Mouse (Mus musculus) cerebellum, adult (tissue): ENCODE data around the gene Zfp318.

ENCODE experiments used
- ATAC-seq: cut with Nextera tagmentation; 2 replicates; pipeline ENCODE4 v1.9.2; 2017; ENCODE audit warnings: mild to moderate bottlenecking, moderate library complexity, mixed read lengths; ENCODE audit not compliant: insufficient number of reproducible peaks, low FRiP score, low TSS enrichment

Gene Zfp318

GRCm38 (mm10) chr17:46444839-46445579 is 61.5 kb downstream of the Zfp318 start:
- no peak for ATAC-seq

- no peak for ATAC-seq
Observed at GRCm38 (mm10) chr17:46446264-46446663, 62.7 kb downstream of the Zfp318 start.

GRCm38 (mm10) chr17:46452683-46453082 is 69.2 kb downstream of the Zfp318 start:
- no peak for ATAC-seq

GRCm38 (mm10) chr17:46453302-46453948 is 69.9 kb downstream of the Zfp318 start:
- no peak for ATAC-seq

- no peak for ATAC-seq
Observed at GRCm38 (mm10) chr17:46453970-46454411, 70.5 kb downstream of the Zfp318 start.

- ATAC-seq = no peak
Observed at GRCm38 (mm10) chr17:46454539-46454938, 71.0 kb downstream of the Zfp318 start.

GRCm38 (mm10) chr17:46455110-46455691 is 71.7 kb downstream of the Zfp318 start:
- ATAC-seq = no peak

GRCm38 (mm10) chr17:46457791-46458190 is 74.3 kb downstream of the Zfp318 start:
- no peak for ATAC-seq

GRCm38 (mm10) chr17:46458439-46458838 is 74.9 kb downstream of the Zfp318 start:
- no peak for ATAC-seq

GRCm38 (mm10) chr17:46460673-46461072 is 77.1 kb downstream of the Zfp318 start:
- ATAC-seq = no peak

GRCm38 (mm10) chr17:46461347-46461746 is 77.8 kb downstream of the Zfp318 start:
- ATAC-seq = no peak

GRCm38 (mm10) chr17:46462226-46462625 is 78.7 kb downstream of the Zfp318 start:
- ATAC-seq = no peak

- ATAC-seq = 0 out of 2 replicates have a peak, but pooled peaks have one; percentile 42
Observed at GRCm38 (mm10) chr17:46467830-46468229, 84.3 kb downstream of the Zfp318 start.
